Mouse (Mus musculus) thymus, adult 2 months (tissue): Measurements from ENCODE around the gene Ass1. TPM values are rescaled to one million over a fixed set of nuclear protein-coding genes. Genes with fewer than 3 reads are reported as not detected.

Experiments
- DNase-seq: peaks from one replicate; pipeline ENCODE4 v3.0.0; 2021
- H3K27ac ChIP-seq: fragments of 200-500 bp; 2 replicates; pipeline ENCODE4 v1.5.1; 2012; ENCODE audit warnings: low read length, control low read depth; ENCODE audit not compliant: control insufficient read depth, insufficient read depth
- H3K27me3 ChIP-seq: fragments of 200-500 bp; 2 replicates; pipeline ENCODE4 v1.6.1; 2012; ENCODE audit warnings: mild to moderate bottlenecking, low read length, moderate library complexity, mixed read lengths; ENCODE audit not compliant: control insufficient read depth, insufficient read depth
- H3K36me3 ChIP-seq: fragments of 200-500 bp; 2 replicates; pipeline ENCODE4 v1.6.1; 2012; ENCODE audit warnings: mild to moderate bottlenecking, low read length, moderate library complexity; ENCODE audit not compliant: control insufficient read depth, insufficient read depth
- H3K4me1 ChIP-seq: fragments of 200-500 bp; replicated peaks from 2 replicates; pipeline ENCODE4 v1.6.1; 2012; ENCODE audit warnings: low read length; ENCODE audit not compliant: control insufficient read depth, insufficient read depth
- H3K4me3 ChIP-seq: fragments of 200-500 bp; 2 replicates; pipeline ENCODE4 v1.5.1; 2012; ENCODE audit warnings: mild to moderate bottlenecking, low read length, control low read depth, moderate library complexity; ENCODE audit not compliant: control insufficient read depth, insufficient read depth
- CTCF ChIP-seq: fragments of 200-500 bp; IDR thresholded peaks from 2 replicates; pipeline ENCODE4 v1.5.1; 2012; ENCODE audit warnings: mild to moderate bottlenecking, control low read depth, low read length, moderate library complexity, borderline replicate concordance; ENCODE audit not compliant: control insufficient read depth, poor library complexity, insufficient read depth; ENCODE audit errors: extremely low read depth
- POLR2A ChIP-seq: fragments of 200-500 bp; IDR thresholded peaks from 2 replicates; pipeline ENCODE4 v1.6.1; 2012; ENCODE audit warnings: mild to moderate bottlenecking, low read length, control low read depth, moderate library complexity; ENCODE audit not compliant: control insufficient read depth, poor library complexity, insufficient read depth; ENCODE audit errors: extremely low read depth
- WGBS: fragments of 180-500 bp; shearing (Covaris S2); methylation state at CpG from one replicate; pipeline ENCODE4 v1.1.7; 2018; 5-methylcytosine and 5-hydroxymethylcytosine counted together
- polyA plus RNA-seq: library from polyadenylated mRNA; depleted of rRNA; stranded (reverse); fragments of >200 nt; gene quantifications from 2 replicates; pipeline ENCODE4 v1.2.3, GENCODE M21; 2012

Ass1 gene
- polyA plus RNA-seq, 1 experiment, result 36.3 TPM

DNA sequence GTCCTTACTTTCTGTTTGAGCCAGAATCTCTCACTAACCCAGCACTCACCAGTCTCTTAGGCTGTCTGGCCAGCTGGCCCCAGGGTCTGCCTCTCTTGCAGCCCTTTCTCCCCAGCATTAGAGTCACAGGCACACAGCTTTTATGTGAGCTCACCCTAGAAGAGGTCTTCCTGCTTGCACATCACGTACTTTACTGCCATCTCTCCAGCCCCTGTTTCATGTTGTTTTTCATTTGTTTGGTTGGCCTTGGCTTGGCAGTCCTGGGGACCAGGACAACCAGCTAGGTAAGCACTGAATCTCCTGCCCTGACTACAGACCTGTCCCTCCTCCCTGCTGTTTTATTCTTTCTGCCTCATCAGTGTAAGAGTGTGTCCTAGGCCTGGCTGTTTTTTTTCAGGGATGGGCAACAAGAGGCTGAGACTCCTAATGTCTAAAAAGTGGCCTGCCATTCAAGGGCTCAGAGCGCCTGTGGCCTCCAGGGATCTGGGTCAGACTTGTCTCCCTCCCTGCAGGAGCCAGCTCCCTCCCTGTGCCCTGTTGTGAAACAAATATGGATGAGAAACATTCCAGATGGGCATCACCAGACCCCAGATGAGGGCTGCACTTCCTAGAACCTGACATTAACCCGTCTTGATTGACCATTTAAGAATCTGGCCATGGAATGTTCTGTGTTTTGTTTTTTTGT lies 21.1 kb upstream of the Ass1 start:
- WGBS, result 92% methylated on average over 3 of the region's 3 CpGs
- H3K36me3 ChIP-seq, result no peaks in the 10 kb centered on the region
- no peak overlapping the region for H3K27ac ChIP-seq
- peaks cover 20% of the 10 kb centered on the region for H3K4me1 ChIP-seq
- no peaks in the 10 kb centered on the region for H3K27me3 ChIP-seq
- TF ChIP-seq CTCF (no peak), POLR2A (no peak)
- DNase-seq, result no peak
- no peak overlapping the region for H3K4me3 ChIP-seq

GRCm38 (mm10) chr2:31449441-31449815 lies 20.6 kb upstream of the Ass1 start:
- whole genome bisulfite sequencing, result 87% methylated on average over 4 of the region's 4 CpGs
- no peaks in the 10 kb centered on the region for H3K27me3 ChIP-seq
- TF ChIP-seq CTCF (no peak), POLR2A (no peak)
- no peak overlapping the region for H3K4me3 ChIP-seq
- no peaks in the 10 kb centered on the region for H3K36me3 ChIP-seq
- H3K4me1 ChIP-seq, result peaks cover 24% of the 10 kb centered on the region
- no peak overlapping the region for H3K27ac ChIP-seq
- no peak for DNase-seq

DNA sequence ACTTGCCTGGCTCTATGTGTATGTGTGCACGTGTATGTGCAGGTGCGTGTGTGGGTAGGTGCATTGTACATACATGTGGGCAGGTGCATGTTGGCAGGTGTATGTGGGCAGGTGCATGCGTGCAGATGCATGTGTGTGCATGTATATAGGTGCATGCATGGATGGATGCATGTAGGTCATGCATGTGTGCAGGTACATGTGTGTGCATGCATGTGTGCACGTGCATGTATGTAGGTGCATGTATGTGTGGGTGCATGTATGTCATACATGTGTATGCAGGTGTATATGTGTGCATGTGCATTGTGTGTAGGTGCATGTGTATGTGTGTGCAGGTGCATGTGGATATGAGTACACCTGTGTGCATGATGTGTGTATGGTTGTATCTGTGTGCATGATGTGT lies 20.1 kb upstream of the Ass1 start:
- no peak for DNase-seq
- Histone ChIP-seq H3K4me1 (peaks cover 29% of the 10 kb centered on the region), H3K27me3 (no peaks in the 10 kb centered on the region), H3K36me3 (no peaks in the 10 kb centered on the region), H3K27ac (no peak overlapping the region), H3K4me3 (no peak overlapping the region)
- TF ChIP-seq POLR2A, result no peak
- TF ChIP-seq CTCF, result no peak
- WGBS, result 95% methylated on average over 4 of the region's 4 CpGs

DNA sequence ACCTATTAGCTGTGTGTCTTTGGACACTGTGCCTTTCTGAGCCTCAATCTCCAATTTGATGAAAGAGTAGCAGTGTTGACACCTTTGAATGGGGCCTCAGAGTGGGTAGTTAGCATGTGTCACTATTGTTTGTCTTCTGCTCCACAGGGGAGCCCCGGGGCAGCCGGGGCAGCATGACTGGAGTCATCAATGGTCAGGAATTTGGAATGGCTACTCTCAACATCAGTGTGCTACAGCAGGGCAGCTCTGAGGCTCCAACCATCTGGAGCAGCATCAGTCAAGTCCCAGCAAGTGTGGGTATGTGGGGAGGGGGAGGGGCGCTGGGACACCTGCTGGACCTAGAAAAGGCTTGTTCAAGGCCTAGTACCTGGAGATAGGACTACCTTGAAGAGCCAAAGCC lies 19.3 kb upstream of the Ass1 start:
- H3K27me3 ChIP-seq, result no peaks in the 10 kb centered on the region
- 93% methylated on average over 3 of the region's 3 CpGs for WGBS
- no peaks in the 10 kb centered on the region for H3K36me3 ChIP-seq
- H3K4me3 ChIP-seq, result no peak overlapping the region
- H3K27ac ChIP-seq, result no peak overlapping the region
- TF ChIP-seq CTCF (no peak), POLR2A (no peak)
- H3K4me1 ChIP-seq, result peaks cover 37% of the 10 kb centered on the region
- DNase-seq, result no peak

GRCm38 (mm10) chr2:31451530-31451929 lies 18.5 kb upstream of the Ass1 start:
- no peak overlapping the region for H3K4me3 ChIP-seq
- peak overlapping the region; percentile 38; the same call in 1 of the 2 replicates for H3K27ac ChIP-seq
- DNase-seq, result peak; percentile 46
- H3K27me3 ChIP-seq, result no peaks in the 10 kb centered on the region
- TF ChIP-seq CTCF (no peak), POLR2A (no peak)
- peaks cover 36% of the 10 kb centered on the region for H3K4me1 ChIP-seq
- 4% methylated on average over 1 of the region's 1 CpGs for WGBS
- H3K36me3 ChIP-seq, result no peaks in the 10 kb centered on the region

- Histone ChIP-seq H3K27ac (no peak overlapping the region), H3K4me3 (no peak overlapping the region), H3K27me3 (no peaks in the 10 kb centered on the region), H3K4me1 (peaks cover 36% of the 10 kb centered on the region), H3K36me3 (no peaks in the 10 kb centered on the region)
- TF ChIP-seq CTCF (no peak), POLR2A (no peak)
- WGBS, result 96% methylated on average over 13 of the region's 13 CpGs
- DNase-seq, result no peak
These were observed 17.0 kb upstream of the Ass1 start for GRCm38 (mm10) chr2:31453011-31453410.

GRCm38 (mm10) chr2:31453559-31454177 lies 16.3 kb upstream of the Ass1 start:
- no peak overlapping the region for H3K27ac ChIP-seq
- 76% methylated on average over 11 of the region's 11 CpGs for WGBS
- no peaks in the 10 kb centered on the region for H3K27me3 ChIP-seq
- no peak for TF ChIP-seq POLR2A
- TF ChIP-seq CTCF, result no peak
- H3K4me3 ChIP-seq, result no peak overlapping the region
- peaks cover 39% of the 10 kb centered on the region for H3K4me1 ChIP-seq
- no peak for DNase-seq
- no peaks in the 10 kb centered on the region for H3K36me3 ChIP-seq

DNA sequence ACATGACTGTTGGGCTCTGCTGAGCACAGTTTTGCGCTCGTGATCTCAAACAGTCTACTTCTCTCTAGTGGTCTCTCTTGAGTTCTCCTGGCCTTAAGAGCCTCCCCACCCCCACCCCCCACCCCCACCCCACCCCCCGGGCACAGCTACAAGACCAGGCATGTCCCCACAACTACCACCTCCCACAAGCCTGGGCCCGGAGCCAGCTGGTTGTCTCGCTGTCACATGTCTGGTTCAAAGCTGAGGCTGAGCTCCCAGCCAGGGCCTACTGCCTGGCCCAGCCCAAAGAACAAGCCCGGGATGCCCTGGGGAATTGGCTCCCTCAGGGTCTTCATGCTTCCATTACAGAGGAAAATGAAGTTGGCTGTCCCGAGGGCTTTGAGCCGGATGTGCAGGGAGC lies 15.7 kb upstream of the Ass1 start:
- Histone ChIP-seq H3K27me3 (no peaks in the 10 kb centered on the region), H3K36me3 (no peaks in the 10 kb centered on the region), H3K4me3 (no peak overlapping the region), H3K4me1 (peaks cover 45% of the 10 kb centered on the region), H3K27ac (no peak overlapping the region)
- 36% methylated on average over 8 of the region's 8 CpGs for WGBS
- no peak for DNase-seq
- TF ChIP-seq CTCF, result no peak
- no peak for TF ChIP-seq POLR2A
